Mouse (Mus musculus) bone marrow, adult 2 months (tissue): ENCODE data around the gene Ap5z1.

Source experiments
- CTCF ChIP-seq: fragments of 200-500 bp; IDR thresholded peaks from 2 replicates; pipeline ENCODE4 v1.5.1; 2011; ENCODE audit warnings: low read length, control low read depth; ENCODE audit not compliant: control insufficient read depth, insufficient read depth
- POLR2A ChIP-seq: fragments of 200-500 bp; IDR thresholded peaks from 2 replicates; pipeline ENCODE4 v1.6.1; 2011; ENCODE audit warnings: low read depth, mild to moderate bottlenecking, control low read depth, low read length, borderline replicate concordance; ENCODE audit not compliant: control insufficient read depth

DNA sequence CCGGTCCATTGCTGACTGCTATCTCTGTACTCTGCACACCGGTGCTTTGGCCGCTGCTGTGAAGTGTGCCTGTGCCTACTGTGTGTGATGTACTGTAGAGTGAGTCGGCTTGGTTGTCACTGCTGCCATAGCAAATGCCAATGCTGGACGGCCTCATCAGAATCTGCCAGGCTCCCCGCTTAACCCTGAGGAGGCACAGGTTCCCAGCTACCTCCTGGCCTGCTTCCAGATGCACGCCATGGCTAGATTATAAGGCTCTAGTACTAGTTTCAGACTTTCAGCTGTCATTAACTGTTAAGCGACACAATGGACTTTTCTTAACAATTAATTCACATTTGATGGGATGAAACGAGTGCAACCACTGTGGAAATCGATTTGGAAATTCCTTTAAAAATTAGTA lies 40.6 kb upstream of the Ap5z1 start:
- TF ChIP-seq CTCF (no peak), POLR2A (no peak)
